Mouse (Mus musculus) mesoderm, embryonic 11.5 days (tissue): ENCODE measurements around the gene Setd6.

Experiments
- DNase-seq: peaks from one replicate; pipeline ENCODE4 v3.0.0-alpha.2; 2012; ENCODE audit warnings: low read depth, low spot score

Setd6 gene

DNA sequence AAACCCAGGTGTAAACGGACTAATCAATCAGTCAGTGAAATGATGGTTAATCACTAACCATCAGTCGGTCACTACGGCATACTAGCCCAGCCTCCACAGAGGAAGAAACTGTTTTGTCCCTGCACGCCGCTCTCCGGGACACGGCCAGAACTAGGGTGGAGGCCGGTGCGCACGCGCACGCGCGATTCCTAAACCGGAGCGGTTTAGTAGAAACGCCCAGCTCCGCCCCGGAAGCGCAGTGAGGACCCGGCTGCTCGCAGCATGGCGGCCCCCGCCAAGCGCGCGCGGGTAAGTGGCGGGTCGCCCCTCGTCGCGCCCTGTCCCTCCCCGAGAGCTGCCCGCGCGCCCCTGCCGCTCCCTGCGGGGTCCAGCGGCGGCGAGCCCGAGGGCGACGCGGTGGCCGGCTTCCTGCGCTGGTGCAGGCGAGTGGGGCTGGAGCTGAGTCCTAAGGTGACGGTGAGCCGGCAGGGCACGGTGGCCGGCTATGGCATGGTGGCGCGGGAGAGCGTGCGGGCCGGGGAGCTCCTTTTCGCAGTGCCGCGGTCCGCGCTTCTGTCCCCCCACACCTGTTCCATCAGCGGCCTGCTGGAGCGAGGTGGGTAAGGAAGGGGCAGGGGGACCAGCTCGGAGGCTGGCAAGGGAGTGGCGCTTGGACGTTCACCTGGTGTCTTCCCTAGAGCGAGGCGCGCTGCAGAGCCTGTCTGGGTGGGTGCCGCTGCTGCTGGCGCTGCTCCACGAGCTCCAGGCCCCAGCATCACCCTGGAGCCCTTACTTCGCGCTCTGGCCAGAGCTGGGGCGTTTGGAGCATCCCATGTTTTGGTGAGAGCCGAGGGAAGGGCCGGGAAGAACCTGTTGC is at the start of gene Setd6:
TSS of gene Setd6 (plus strand) at position 206 of the 856 bp plus-strand sequence.
- peak; percentile 90 for DNase-seq

DNA sequence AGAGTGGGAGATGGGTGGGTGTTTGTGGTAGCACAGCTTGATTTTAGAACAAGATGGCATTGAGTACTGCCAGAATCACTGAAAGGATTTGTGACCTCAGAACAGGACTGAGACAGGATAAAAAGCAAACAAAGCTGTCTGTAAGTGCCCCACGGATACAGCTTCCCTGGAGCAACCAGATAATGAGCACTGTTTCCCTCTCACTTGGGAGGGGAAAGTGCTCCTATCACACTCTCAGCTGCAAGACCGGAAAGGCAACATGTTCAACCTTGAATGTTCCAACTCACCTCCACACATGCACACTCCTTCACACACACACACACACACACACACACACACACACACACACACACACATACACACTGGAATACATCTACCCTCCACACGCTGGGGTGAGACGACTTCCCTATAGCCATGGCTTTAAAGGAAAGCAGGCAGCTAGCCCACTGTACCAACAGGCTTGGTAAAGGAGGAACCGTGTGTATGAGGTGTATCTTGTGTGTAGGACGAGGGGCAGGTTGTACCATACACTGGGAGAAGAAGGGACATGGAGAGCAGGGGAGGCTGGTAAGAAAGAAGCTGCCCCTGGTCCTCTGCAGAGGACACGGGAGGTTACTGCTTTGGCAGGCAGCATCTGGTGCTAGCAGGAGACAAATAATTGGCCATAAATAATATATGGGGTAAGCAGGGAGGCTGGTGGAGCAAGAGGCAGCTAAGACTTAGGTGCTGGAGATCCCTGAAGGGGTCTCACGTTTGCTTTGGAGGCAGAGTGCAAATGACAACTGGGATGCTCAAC is 47.3 kb upstream of the Setd6 start:
- no peak for DNase-seq

GRCm38 (mm10) chr8:95669967-95670366 is 45.7 kb upstream of the Setd6 start:
- DNase-seq, result no peak

DNA sequence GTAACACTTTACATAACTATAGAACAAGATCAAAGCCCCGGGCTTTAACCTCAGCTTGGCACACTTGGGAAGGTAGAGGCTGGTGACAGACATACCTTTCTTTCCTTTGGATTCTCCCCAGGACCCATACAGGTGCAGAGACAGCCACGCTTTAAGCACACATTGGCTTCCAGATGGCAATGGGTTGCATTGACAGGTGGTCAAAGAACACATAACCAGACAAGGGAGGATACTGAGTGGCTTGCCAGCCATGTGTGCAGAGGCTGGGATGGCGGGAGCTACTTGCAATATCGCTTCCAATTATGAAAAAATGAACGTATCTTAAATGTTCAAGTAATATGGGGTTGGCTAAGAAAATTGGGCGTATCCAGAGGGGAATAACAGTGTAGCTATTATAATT is 43.8 kb upstream of the Setd6 start:
- no peak for DNase-seq

DNA sequence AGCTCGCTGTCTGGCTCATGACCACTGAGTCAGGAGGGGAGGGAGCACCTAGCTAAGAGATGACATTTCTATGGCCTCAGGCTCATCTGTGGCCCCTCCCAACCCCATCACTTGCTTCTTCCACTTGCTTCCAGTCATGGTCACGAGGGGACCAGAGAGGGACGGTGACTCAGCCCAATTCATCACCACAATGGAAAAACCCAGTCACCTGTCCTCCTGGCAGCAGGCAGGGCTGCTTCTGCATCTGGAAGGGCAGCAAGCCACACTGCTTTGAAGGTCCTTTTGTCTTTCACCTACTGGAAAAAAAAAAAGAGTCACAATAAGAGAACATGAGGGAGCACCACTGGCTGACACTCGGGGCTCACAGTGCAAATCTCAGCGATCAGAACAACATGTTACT is 42.9 kb upstream of the Setd6 start:
- no peak for DNase-seq

GRCm38 (mm10) chr8:95676631-95677030 is 39.0 kb upstream of the Setd6 start, which contains the start of gene Ndrg4:
Gene Ndrg4 (plus strand): TSS chr8:95676980.
- DNase-seq, result no peak

GRCm38 (mm10) chr8:95677591-95678023 is 38.1 kb upstream of the Setd6 start:
- no peak for DNase-seq

DNA sequence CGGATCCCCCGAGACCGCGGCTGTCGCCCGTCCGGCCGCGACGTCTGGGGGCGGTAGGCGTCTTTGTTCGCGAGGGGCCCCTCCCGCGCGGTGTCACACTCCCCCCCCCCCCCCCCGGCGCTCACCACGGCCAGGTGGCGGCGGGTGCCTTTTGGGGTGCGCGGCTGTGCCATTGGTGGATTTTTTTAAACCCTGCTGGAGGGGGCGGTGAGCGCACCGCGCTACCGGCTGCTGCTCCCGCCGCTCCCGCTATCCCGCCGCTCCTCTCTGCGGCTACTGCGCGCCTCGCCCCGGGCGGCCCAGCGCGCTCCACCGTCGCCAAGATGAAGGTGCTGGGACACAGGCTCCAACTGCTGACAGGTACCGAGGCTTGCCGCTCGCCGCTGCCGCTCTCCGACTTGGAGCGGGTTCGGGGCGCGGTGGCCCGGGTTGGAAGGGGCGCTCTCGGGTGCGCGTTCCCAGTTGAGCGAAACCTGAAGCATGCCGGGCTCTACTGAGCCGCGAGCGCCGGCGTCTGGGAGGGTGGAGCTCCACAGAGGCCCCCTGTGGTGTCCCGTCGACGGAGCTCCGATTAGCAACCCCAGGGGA is 37.6 kb upstream of the Setd6 start:
- no peak for DNase-seq

GRCm38 (mm10) chr8:95688073-95688672 is 27.5 kb upstream of the Setd6 start:
- no peak for DNase-seq

DNA sequence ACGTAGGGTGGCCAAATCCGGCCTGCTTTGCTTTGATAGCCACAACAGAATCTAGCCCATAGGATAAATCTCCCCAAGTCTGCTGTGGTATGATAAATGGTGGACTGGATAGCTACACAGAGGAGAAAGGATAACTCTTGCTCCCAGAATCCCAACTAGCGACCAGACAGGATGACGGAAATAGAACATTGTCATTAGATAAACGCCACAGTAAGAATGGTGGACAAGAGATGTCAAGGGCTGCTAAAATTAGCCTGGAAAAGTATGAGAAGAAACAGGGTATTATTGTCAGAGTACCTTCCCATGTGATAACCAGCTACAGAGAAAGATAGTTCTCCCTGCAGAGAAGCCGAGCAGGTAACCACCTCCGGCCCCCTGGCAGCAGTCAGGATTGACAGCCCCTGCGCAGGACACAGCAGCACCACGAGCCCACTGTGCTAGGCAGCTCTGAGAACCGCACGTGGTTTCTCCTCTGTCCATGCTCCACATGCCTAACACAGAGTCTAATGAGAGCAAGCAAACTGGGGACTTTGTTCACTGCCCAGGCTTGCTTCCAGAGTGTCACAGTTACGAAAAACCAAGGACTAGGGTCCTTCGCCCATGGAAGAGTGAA is 24.6 kb upstream of the Setd6 start:
- no peak for DNase-seq

DNA sequence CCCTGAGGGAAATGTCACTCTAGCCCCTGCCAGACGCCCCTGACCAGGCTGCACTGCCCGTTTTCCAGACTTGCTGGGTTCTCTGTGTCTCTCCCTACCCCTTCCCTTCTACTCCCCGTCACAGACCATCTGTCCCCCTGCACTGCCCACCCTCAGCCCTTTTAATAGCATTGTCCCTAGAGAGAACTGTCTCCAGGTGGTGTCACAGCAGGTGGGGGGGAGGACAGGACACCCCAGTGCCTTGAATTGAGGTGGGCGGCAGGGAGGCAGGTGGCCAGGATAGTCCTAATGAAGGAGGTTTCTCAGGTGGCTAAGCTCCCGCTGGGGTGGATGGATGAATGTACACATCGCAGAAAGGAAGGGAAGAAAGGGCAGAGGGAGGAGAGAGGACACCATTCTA is 21.1 kb upstream of the Setd6 start:
- no peak for DNase-seq

GRCm38 (mm10) chr8:95696661-95697060 is 19.0 kb upstream of the Setd6 start:
- no peak for DNase-seq

GRCm38 (mm10) chr8:95697128-95697527 is 18.6 kb upstream of the Setd6 start:
- DNase-seq, result peak; percentile 93

- no peak for DNase-seq
These were observed 17.5 kb upstream of the Setd6 start for GRCm38 (mm10) chr8:95698179-95698578.

DNA sequence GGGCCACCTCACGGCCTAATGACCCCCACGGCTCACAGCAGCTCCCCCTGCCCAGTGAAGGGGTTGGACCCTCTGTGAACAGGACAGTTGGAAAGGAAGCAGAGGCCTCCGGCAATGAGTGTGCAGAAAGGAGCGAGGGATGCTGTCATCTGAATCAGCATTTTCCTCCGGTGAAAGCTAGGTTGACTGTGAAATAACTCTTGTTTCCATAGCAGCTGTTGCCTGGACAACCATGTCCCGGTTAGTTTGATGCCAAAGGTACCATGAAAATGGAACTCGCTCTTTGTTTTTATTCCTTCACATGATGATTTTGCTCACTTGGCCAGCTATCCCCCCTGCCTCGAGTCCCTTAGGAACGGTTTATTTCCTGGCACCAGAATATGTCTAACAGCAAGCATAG is 15.4 kb upstream of the Setd6 start:
- peak; percentile 48 for DNase-seq

GRCm38 (mm10) chr8:95701809-95702208 is 13.9 kb upstream of the Setd6 start:
- no peak for DNase-seq

- peak; percentile 91 for DNase-seq
These were observed 12.9 kb upstream of the Setd6 start for GRCm38 (mm10) chr8:95702480-95703446.

GRCm38 (mm10) chr8:95703461-95704260 is 12.0 kb upstream of the Setd6 start:
- peak; percentile 55 for DNase-seq

- DNase-seq, result no peak
These were observed 11.1 kb upstream of the Setd6 start for GRCm38 (mm10) chr8:95704538-95704937.
